Mouse (Mus musculus) lung, postnatal 0 days (tissue): Measurements from ENCODE around the gene Map3k6. TPM values are rescaled to one million over a fixed set of nuclear protein-coding genes. Genes with fewer than 3 reads are reported as not detected.

Experiments
- ATAC-seq: fragments of 200-750 bp; cut with Nextera tagmentation; 2 replicates; pipeline ENCODE4 v1.8.0; 2017; ENCODE audit warnings: moderate library complexity
- DNase-seq: peaks from one replicate; pipeline ENCODE4 v3.0.0-alpha.2; 2016; ENCODE audit warnings: low spot score
- H3K27ac ChIP-seq: fragments of 300-500 bp; sonication (generic); 2 replicates; pipeline ENCODE4 v1.5.1; 2014; ENCODE audit warnings: antibody characterized with exemption, mild to moderate bottlenecking, low read length, mixed read lengths
- H3K27me3 ChIP-seq: fragments of 300-500 bp; sonication (generic); replicated peaks from 2 replicates; pipeline ENCODE4 v1.6.1; 2014; ENCODE audit warnings: low read length, mixed read lengths; ENCODE audit not compliant: insufficient read depth
- H3K36me3 ChIP-seq: fragments of 300-500 bp; sonication (generic); 2 replicates; pipeline ENCODE4 v1.6.1; 2014; ENCODE audit warnings: low read length, mixed read lengths; ENCODE audit not compliant: insufficient read depth
- H3K4me1 ChIP-seq: fragments of 300-500 bp; sonication (generic); 2 replicates; pipeline ENCODE4 v1.6.1; 2014; ENCODE audit warnings: antibody characterized with exemption, low read depth, low read length, mixed read lengths; ENCODE audit not compliant: insufficient read depth
- H3K4me2 ChIP-seq: fragments of 300-500 bp; sonication (generic); replicated peaks from 2 replicates; pipeline ENCODE4 v1.6.1; 2014; ENCODE audit warnings: low read depth, mild to moderate bottlenecking, low read length, moderate library complexity, mixed read lengths
- H3K4me3 ChIP-seq: fragments of 300-500 bp; sonication (generic); 2 replicates; pipeline ENCODE4 v1.5.1; 2014; ENCODE audit warnings: low read depth, low read length
- H3K9ac ChIP-seq: fragments of 300-500 bp; sonication (generic); replicated peaks from 2 replicates; pipeline ENCODE4 v1.6.1; 2014; ENCODE audit warnings: low read depth, mild to moderate bottlenecking
- H3K9me3 ChIP-seq: fragments of 300-500 bp; sonication (generic); 2 replicates; pipeline ENCODE4 v1.6.1; 2016; ENCODE audit warnings: low read length, mixed read lengths
- CTCF ChIP-seq: IDR thresholded peaks from 2 replicates; pipeline ENCODE4 v1.5.1; 2016; ENCODE audit warnings: antibody characterized with exemption, mild to moderate bottlenecking
- EP300 ChIP-seq: IDR thresholded peaks from 2 replicates; pipeline ENCODE4 v1.6.1; 2016; ENCODE audit warnings: antibody characterized with exemption, mild to moderate bottlenecking, control low read depth
- WGBS: fragments of 180-500 bp; shearing (Covaris S2); extraction: QIAGEN DNeasy Blood & Tissue Kit; methylation state at CpG from one replicate; pipeline ENCODE4 v1.1.7; 2014; 5-methylcytosine and 5-hydroxymethylcytosine counted together
- polyA plus RNA-seq: library from polyadenylated mRNA; unstranded; fragments of >200 nt; fragmentation: Nextera tagmentation; extraction: Ambion mirVana; gene quantifications from 2 replicates; pipeline ENCODE4 v1.2.1, GENCODE M21; 2015

The Map3k6 gene
- polyA plus RNA-seq, 1 experiment from 2014 or later: 18.7 TPM

DNA sequence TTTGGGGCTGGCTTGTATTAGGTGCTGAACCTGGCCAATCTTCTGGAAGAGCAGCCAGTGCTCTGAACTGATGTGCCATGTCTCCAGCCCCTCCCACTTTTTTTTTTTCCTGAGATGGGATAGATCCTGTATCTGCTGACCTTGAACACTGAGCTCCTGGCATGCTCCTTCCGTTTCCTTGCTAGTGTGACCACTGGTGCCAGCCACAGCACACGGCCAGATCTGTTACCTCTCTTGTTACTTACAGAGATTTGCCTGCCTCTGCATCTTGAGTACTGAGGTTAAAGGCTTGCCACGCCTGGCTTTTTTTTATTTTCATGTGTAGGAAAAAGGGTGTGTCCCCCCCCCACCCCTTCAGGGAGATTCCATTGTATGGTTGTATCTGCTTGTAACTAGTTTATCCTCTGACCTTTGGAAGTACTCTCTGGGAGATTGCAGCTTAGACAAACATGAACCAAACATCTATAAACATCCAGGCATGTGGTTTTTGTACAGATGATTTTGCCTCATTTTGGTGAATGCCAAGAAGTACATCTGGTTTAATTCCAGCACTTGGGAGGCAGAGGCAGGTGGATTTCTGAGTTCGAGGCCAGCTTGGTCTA is 46.0 kb downstream of the Map3k6 start:
- WGBS: 76% methylated on average over 4 of the region's 4 CpGs
- Histone ChIP-seq H3K4me3 (no peak overlapping the region), H3K9me3 (no peaks in the 10 kb centered on the region), H3K36me3 (no peaks in the 10 kb centered on the region), H3K4me1 (no peaks in the 10 kb centered on the region), H3K9ac (no peak overlapping the region), H3K27me3 (no peaks in the 10 kb centered on the region), H3K27ac (no peak overlapping the region), H3K4me2 (no peak overlapping the region)
- no peak for ATAC-seq
- TF ChIP-seq CTCF (no peak), EP300 (no peak)
- no peak for DNase-seq

DNA sequence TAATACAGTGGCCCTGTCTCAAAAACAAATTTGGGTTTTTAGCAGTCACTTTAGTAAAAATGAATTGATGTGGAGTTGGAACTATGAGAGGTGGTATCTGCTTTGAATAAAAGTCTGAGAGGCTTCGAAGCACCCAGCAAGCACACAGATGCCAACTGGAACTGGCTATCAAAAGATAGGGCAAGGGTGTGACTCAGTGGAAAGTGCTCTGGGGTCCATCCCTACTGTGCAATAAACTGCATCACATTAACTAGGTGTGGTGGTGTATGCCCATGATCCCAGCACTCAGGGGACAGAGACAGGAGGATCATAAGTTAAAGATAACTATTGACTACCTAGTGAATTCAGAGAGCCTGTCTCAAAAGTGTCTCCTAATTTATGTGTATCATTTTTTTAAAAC is 50.6 kb downstream of the Map3k6 start:
- DNase-seq: no peak
- Histone ChIP-seq H3K27me3 (no peaks in the 10 kb centered on the region), H3K9me3 (no peaks in the 10 kb centered on the region), H3K4me2 (no peak overlapping the region), H3K9ac (no peak overlapping the region), H3K4me3 (no peak overlapping the region), H3K27ac (no peak overlapping the region), H3K4me1 (no peaks in the 10 kb centered on the region), H3K36me3 (peaks cover 13% of the 10 kb centered on the region; the same call in 1 of the 2 replicates)
- TF ChIP-seq EP300 (no peak), CTCF (no peak)
- no peak for ATAC-seq
- WGBS: 96% methylated on average over 1 of the region's 1 CpGs

DNA sequence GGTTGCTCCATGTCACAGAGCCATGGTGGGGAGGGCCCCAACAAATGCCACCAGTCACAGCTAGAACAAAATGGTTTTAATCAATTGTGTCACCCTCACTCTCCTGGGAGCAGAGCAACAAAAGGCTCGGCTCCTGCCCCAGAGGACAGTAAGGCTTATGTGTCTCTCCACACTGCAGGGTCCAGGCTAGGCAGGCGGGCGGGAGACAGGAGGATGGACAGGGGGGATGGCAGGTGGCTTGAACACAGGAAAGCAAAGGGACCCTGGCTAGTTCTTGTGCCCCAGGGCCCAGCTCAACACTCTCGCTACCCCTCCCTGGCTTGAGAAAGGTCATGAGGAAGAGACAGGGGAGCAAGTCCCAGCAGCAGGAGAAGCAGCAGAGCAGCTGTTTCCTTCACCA is 51.8 kb downstream of the Map3k6 start:
- 94% methylated on average over 4 of the region's 4 CpGs for WGBS

DNA sequence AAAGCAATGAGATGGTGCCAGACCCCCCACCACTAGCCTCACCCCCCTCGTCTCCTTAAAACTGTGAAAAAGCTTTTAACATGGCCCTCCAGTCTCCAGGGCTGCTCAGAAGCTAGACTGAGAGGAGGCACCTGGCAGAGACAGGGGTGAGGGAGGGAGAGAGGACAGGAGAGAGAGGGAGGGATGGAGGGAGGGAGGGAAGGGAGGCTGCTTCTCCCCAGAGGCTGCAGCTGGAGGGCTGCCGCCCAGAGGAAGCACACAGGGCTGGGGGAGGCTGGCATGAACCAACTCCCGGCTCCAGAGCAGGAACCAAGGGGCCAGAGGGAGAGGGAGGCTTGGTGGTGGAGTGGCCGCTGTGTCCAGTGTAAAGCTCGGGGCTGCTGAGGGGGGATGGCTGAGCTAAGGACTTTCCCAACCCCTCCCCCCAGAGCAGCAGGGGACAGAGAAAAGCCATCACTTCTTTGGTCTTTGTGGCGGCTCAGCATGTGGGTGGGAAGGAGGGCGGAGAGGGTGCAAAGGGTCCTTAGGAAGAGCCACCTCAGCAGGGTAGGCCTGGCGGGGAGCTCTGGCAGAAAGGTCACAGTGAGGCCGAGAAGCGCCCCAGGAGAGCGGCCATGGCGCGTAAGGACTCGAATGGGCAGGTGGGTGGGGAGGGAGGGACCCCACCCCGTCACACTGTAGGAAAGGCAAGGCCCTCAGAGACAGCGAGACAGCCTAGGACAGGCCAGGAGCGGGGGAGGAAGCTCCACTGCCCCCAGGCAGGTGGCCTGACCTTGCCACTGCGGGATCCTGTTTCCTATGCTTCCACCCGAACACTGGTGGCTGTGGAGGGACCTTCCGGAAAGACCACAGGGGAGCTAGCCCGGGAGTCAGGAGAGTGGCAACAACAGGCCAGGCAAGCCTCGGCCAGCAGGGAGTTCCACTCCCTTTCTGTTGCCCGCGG is 52.6 kb downstream of the Map3k6 start:
- Histone ChIP-seq H3K9ac (no peak overlapping the region), H3K27ac (no peak overlapping the region), H3K4me3 (no peak overlapping the region), H3K9me3 (no peaks in the 10 kb centered on the region), H3K4me1 (no peaks in the 10 kb centered on the region), H3K27me3 (no peaks in the 10 kb centered on the region), H3K4me2 (no peak overlapping the region), H3K36me3 (peaks cover 15% of the 10 kb centered on the region; the same call in 1 of the 2 replicates)
- WGBS: 50% methylated on average over 24 of the region's 24 CpGs
- no peak for TF ChIP-seq EP300
- TF ChIP-seq CTCF: no peak
- ATAC-seq (no peak), DNase-seq (no peak)

More for the DNA sequence above, 51.8 kb downstream of the Map3k6 start:
- no peak for TF ChIP-seq EP300
- no peak for TF ChIP-seq CTCF
- ATAC-seq: no peak
- H3K4me3 ChIP-seq: no peak overlapping the region
- H3K4me2 ChIP-seq: no peak overlapping the region
- peaks cover 15% of the 10 kb centered on the region; the same call in 1 of the 2 replicates for H3K36me3 ChIP-seq
- DNase-seq: no peak
- no peaks in the 10 kb centered on the region for H3K4me1 ChIP-seq
- no peaks in the 10 kb centered on the region for H3K27me3 ChIP-seq
- H3K9me3 ChIP-seq: no peaks in the 10 kb centered on the region
- no peak overlapping the region for H3K9ac ChIP-seq
- H3K27ac ChIP-seq: no peak overlapping the region

DNA sequence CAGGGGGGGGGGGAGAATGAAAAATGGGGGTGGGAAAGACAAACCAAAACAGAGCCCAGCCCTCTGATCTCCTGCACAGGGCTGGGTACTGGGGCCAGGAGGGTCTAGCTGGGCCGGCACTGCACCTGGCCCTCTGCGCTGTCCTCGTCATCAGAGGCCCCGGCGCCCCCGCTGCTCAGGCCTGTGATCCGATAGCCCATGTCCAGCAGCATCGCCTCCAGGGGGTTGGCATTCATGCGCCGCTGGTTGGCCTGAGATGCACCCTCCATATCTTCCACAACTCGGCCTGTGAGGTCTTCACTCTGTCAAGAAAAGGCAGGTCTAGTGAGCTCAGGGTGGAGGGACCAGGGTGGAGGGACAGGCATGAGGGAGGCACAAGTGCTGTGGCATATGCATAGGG is 53.5 kb downstream of the Map3k6 start:
- no peak overlapping the region for H3K9ac ChIP-seq
- no peaks in the 10 kb centered on the region for H3K9me3 ChIP-seq
- no peak overlapping the region for H3K27ac ChIP-seq
- TF ChIP-seq CTCF: no peak
- no peak for TF ChIP-seq EP300
- H3K4me2 ChIP-seq: no peak overlapping the region
- no peak overlapping the region for H3K4me3 ChIP-seq
- no peak for ATAC-seq
- H3K4me1 ChIP-seq: no peaks in the 10 kb centered on the region
- DNase-seq: no peak
- peaks cover 15% of the 10 kb centered on the region; the same call in 1 of the 2 replicates for H3K36me3 ChIP-seq
- no peaks in the 10 kb centered on the region for H3K27me3 ChIP-seq
- 79% methylated on average over 11 of the region's 11 CpGs for WGBS

DNA sequence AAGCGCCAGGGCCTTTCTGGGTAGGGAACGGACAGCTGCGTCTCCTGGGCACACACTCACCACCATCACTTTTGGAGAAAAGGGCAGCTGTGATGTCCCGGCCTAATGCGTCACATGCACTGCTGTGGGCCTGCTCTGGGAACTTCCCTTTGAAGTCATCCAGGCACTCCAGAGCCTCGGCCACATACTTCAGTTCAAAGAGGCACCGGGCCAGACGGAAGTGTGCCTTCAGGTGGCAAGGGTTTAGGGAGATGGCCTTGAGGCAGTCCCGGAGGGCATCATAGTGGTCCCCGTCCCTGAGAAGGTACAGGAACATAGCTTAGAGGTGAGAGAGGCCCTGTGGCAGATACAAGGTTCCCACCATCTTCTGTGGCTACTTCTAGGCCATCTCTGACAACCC is 56.7 kb downstream of the Map3k6 start:
- no peaks in the 10 kb centered on the region for H3K27me3 ChIP-seq
- TF ChIP-seq EP300: no peak
- TF ChIP-seq CTCF: no peak
- WGBS: 60% methylated on average over 10 of the region's 10 CpGs
- no peak for DNase-seq
- H3K4me3 ChIP-seq: no peak overlapping the region
- ATAC-seq: no peak; the same call in 1 of the 2 replicates
- no peak overlapping the region for H3K27ac ChIP-seq
- no peaks in the 10 kb centered on the region for H3K9me3 ChIP-seq
- H3K4me2 ChIP-seq: no peak overlapping the region
- peaks cover 30% of the 10 kb centered on the region for H3K36me3 ChIP-seq
- no peaks in the 10 kb centered on the region for H3K4me1 ChIP-seq
- no peak overlapping the region for H3K9ac ChIP-seq
